Mouse (Mus musculus) C2C12 (cell line): ENCODE results near the gene Galnt15. TPM values are rescaled to one million over a fixed set of nuclear protein-coding genes. Genes with fewer than 3 reads are reported as not detected.

ENCODE experiments used
- H3K27me3 ChIP-seq: one replicate; pipeline ENCODE4 v1.6.1; 2011; ENCODE audit not compliant: control insufficient read depth, insufficient read depth, insufficient read length
- H3K36me3 ChIP-seq: one replicate; pipeline ENCODE4 v1.6.1; 2011; ENCODE audit not compliant: control insufficient read depth, insufficient read depth
- H3K4me3 ChIP-seq: one replicate; pipeline ENCODE4 v1.5.1; 2011; ENCODE audit warnings: mild to moderate bottlenecking, control low read depth; ENCODE audit not compliant: poor library complexity, insufficient read depth, severe bottlenecking
- H3K79me2 ChIP-seq: one replicate; pipeline ENCODE4 v1.6.1; 2011; ENCODE audit not compliant: control insufficient read depth, insufficient read depth
- H3K79me3 ChIP-seq: one replicate; pipeline ENCODE4 v1.6.1; 2011; ENCODE audit warnings: low read depth, control low read depth
- H3ac ChIP-seq: one replicate; pipeline ENCODE3; 2011; ENCODE audit warnings: low read depth; ENCODE audit not compliant: control insufficient read depth, insufficient read length
- CEBPB ChIP-seq: IDR thresholded peaks from one replicate; pipeline ENCODE4 v1.6.1; 2011; ENCODE audit warnings: low read depth, mild to moderate bottlenecking, control low read depth, moderate library complexity
- CTCF ChIP-seq: IDR thresholded peaks from one replicate; pipeline ENCODE4 v1.5.1; 2011; ENCODE audit not compliant: control insufficient read depth, insufficient read depth, insufficient read length
- FOSL1 ChIP-seq: IDR thresholded peaks from one replicate; pipeline ENCODE4 v1.8.0; 2011; ENCODE audit warnings: mild to moderate bottlenecking, low read length; ENCODE audit not compliant: poor library complexity, insufficient read depth, severe bottlenecking
- MAX ChIP-seq: IDR thresholded peaks from one replicate; pipeline ENCODE4 v1.6.1; 2011; ENCODE audit warnings: mild to moderate bottlenecking, control low read depth
- MYOD1 ChIP-seq: IDR thresholded peaks from one replicate; pipeline ENCODE4 v1.6.1; 2011; ENCODE audit warnings: low read depth; ENCODE audit not compliant: control insufficient read depth, insufficient read length
- MYOG ChIP-seq: IDR thresholded peaks from one replicate; pipeline ENCODE4 v1.6.1; 2011; ENCODE audit not compliant: control insufficient read depth, insufficient read length; ENCODE audit errors: extremely low read depth
- USF1 ChIP-seq: IDR thresholded peaks from one replicate; pipeline ENCODE4 v1.6.1; 2011; ENCODE audit warnings: low read depth, mild to moderate bottlenecking, control low read depth, moderate library complexity
- long read RNA-seq, 2 experiments: library from polyadenylated mRNA; unstranded; transcript quantifications; one replicate each; pipeline ENCODE4 v2.0.0; 2019 to 2020
- polyA plus RNA-seq: library from polyadenylated mRNA; unstranded; fragments of >200 nt; fragmentation: generic; extraction: Trizol; gene quantifications from one replicate; pipeline ENCODE4 v1.2.1, GENCODE M21; 2012; ENCODE audit warnings: missing spikeins

Gene Galnt15
- 0.23 TPM for polyA plus RNA-seq
- long read RNA-seq, experiment 1, partial matches to known transcripts, result 1 of 1 reads
- long read RNA-seq, experiment 1, other reads (novel, unspliced or antisense), result 0 of 1 reads
- long read RNA-seq, experiment 2, result 0 reads

- Histone ChIP-seq H3K4me3 (no peak within 1 kb of the TSS), H3K79me2 (no peaks in the 10 kb centered on the region)
Observed at GRCm38 (mm10) chr14:32028681-32029091, at the start of gene Galnt15. TSS of gene Galnt15 (plus strand) at chr14:32028989.

GRCm38 (mm10) chr14:31994021-31994420 lies 34.8 kb upstream of the Galnt15 start:
- H3K36me3 ChIP-seq, result no peaks in the 10 kb centered on the region
- no peak overlapping the region for H3K4me3 ChIP-seq
- no peaks in the 10 kb centered on the region for H3K27me3 ChIP-seq
- H3ac ChIP-seq, result no peak overlapping the region
- H3K79me3 ChIP-seq, result no peaks in the 10 kb centered on the region
- no peaks in the 10 kb centered on the region for H3K79me2 ChIP-seq
- TF ChIP-seq USF1, result no peak
- no peak for TF ChIP-seq MAX
- TF ChIP-seq MYOG, result no peak

More at GRCm38 (mm10) chr14:32028681-32029091, at the start of gene Galnt15:
- Histone ChIP-seq H3K36me3 (no peaks in the 10 kb centered on the region), H3K79me3 (no peaks in the 10 kb centered on the region), H3K27me3 (no peaks in the 10 kb centered on the region), H3ac (no peak within 1 kb of the TSS)
- TF ChIP-seq MAX, result no peak
- no peak for TF ChIP-seq USF1
- TF ChIP-seq MYOG, result no peak
- no peak for TF ChIP-seq FOSL1
- TF ChIP-seq MYOD1, result no peak
- no peak for TF ChIP-seq CEBPB
- no peak for TF ChIP-seq CTCF

GRCm38 (mm10) chr14:32000941-32001340 lies 27.8 kb upstream of the Galnt15 start:
- no peak for TF ChIP-seq MYOG
- no peak for TF ChIP-seq CTCF
- no peak for TF ChIP-seq MAX
- no peak for TF ChIP-seq MYOD1
- TF ChIP-seq CEBPB, result no peak
- no peak for TF ChIP-seq USF1
- no peak for TF ChIP-seq FOSL1
- H3K79me2 ChIP-seq, result no peaks in the 10 kb centered on the region
- H3K4me3 ChIP-seq, result no peak overlapping the region
- H3K79me3 ChIP-seq, result no peaks in the 10 kb centered on the region
- H3K36me3 ChIP-seq, result no peaks in the 10 kb centered on the region
- H3K27me3 ChIP-seq, result no peaks in the 10 kb centered on the region
- H3ac ChIP-seq, result no peak overlapping the region

- Histone ChIP-seq H3K79me2 (no peaks in the 10 kb centered on the region), H3ac (no peak overlapping the region), H3K27me3 (no peaks in the 10 kb centered on the region), H3K36me3 (no peaks in the 10 kb centered on the region), H3K4me3 (no peak overlapping the region), H3K79me3 (no peaks in the 10 kb centered on the region)
- TF ChIP-seq MYOD1, result no peak
- no peak for TF ChIP-seq CTCF
- no peak for TF ChIP-seq MAX
Observed at GRCm38 (mm10) chr14:32002502-32003338, 26.1 kb upstream of the Galnt15 start.

GRCm38 (mm10) chr14:32003904-32004596 lies 24.7 kb upstream of the Galnt15 start:
- Histone ChIP-seq H3K79me2 (no peaks in the 10 kb centered on the region), H3K36me3 (no peaks in the 10 kb centered on the region), H3K27me3 (no peaks in the 10 kb centered on the region), H3K4me3 (no peak overlapping the region), H3ac (no peak overlapping the region), H3K79me3 (no peaks in the 10 kb centered on the region)
- TF ChIP-seq USF1, result no peak
- no peak for TF ChIP-seq MAX
- TF ChIP-seq FOSL1, result no peak
- no peak for TF ChIP-seq CTCF
- no peak for TF ChIP-seq MYOG
- no peak for TF ChIP-seq MYOD1
- no peak for TF ChIP-seq CEBPB
